Mouse (Mus musculus) MEL (cell line): ENCODE data around the gene Ywhag.

Source experiments
- CHD2 ChIP-seq: IDR thresholded peaks from 2 replicates; pipeline ENCODE4 v1.6.1; 2011; ENCODE audit warnings: low read length, improper control_type of control experiment
- CTCF ChIP-seq, 3 experiments: IDR thresholded peaks in 2 of 3; conservative IDR thresholded peaks in 1 of 3; 2 replicates each; pipeline ENCODE4 v1.5.1; 2011 to 2012; ENCODE audit warnings: low read length in 3 of 3, low read depth in 2 of 3, mild to moderate bottlenecking in 2 of 3, improper control_type of control experiment in 1 of 3, inconsistent platforms in 1 of 3, mixed read lengths in 1 of 3, moderate library complexity in 1 of 3; ENCODE audit not compliant: control insufficient read depth in 1 of 3, insufficient read depth in 1 of 3, poor library complexity in 1 of 3, severe bottlenecking in 1 of 3
- EP300 ChIP-seq, 2 experiments: IDR thresholded peaks; 2 replicates each; pipeline ENCODE4 v1.6.1; 2011; ENCODE audit warnings: improper control_type of control experiment in 2 of 2, low read length in 2 of 2, low read depth in 1 of 2, mild to moderate bottlenecking in 1 of 2
- MXI1 ChIP-seq: IDR thresholded peaks from 2 replicates; pipeline ENCODE4 v1.6.1; 2011; ENCODE audit warnings: mild to moderate bottlenecking, low read depth, low read length, improper control_type of control experiment
- MYC ChIP-seq: IDR thresholded peaks from 2 replicates; pipeline ENCODE4 v1.6.1; 2011; ENCODE audit warnings: low read depth, mild to moderate bottlenecking, low read length, improper control_type of control experiment, moderate library complexity
- POLR2A ChIP-seq, 2 experiments: IDR thresholded peaks; 2 replicates each; pipeline ENCODE4 v1.6.1; 2011 to 2012; ENCODE audit warnings: low read length in 2 of 2, mild to moderate bottlenecking in 2 of 2, control low read depth in 1 of 2, improper control_type of control experiment in 1 of 2, low read depth in 1 of 2, moderate library complexity in 1 of 2; ENCODE audit not compliant: control insufficient read depth in 1 of 2, insufficient read depth in 1 of 2, poor library complexity in 1 of 2
- POLR2AphosphoS2 ChIP-seq: IDR thresholded peaks from 2 replicates; pipeline ENCODE4 v1.6.1; 2011; ENCODE audit warnings: low read length, improper control_type of control experiment
- SIN3A ChIP-seq: IDR thresholded peaks from 2 replicates; pipeline ENCODE4 v1.6.1; 2012; ENCODE audit warnings: low read length, improper control_type of control experiment, inconsistent platforms
- TAL1 ChIP-seq: IDR thresholded peaks from 2 replicates; pipeline ENCODE4 v1.6.1; 2012; ENCODE audit warnings: mild to moderate bottlenecking, inconsistent platforms, low read length, moderate library complexity, mixed read lengths
- TBP ChIP-seq: IDR thresholded peaks from 2 replicates; pipeline ENCODE4 v1.8.0; 2011; ENCODE audit warnings: low read depth, low read length, improper control_type of control experiment
- TCF12 ChIP-seq: IDR thresholded peaks from 2 replicates; pipeline ENCODE4 v1.6.1; 2014; ENCODE audit warnings: low read depth, mild to moderate bottlenecking, inconsistent platforms, low read length, improper control_type of control experiment, moderate library complexity

DNA sequence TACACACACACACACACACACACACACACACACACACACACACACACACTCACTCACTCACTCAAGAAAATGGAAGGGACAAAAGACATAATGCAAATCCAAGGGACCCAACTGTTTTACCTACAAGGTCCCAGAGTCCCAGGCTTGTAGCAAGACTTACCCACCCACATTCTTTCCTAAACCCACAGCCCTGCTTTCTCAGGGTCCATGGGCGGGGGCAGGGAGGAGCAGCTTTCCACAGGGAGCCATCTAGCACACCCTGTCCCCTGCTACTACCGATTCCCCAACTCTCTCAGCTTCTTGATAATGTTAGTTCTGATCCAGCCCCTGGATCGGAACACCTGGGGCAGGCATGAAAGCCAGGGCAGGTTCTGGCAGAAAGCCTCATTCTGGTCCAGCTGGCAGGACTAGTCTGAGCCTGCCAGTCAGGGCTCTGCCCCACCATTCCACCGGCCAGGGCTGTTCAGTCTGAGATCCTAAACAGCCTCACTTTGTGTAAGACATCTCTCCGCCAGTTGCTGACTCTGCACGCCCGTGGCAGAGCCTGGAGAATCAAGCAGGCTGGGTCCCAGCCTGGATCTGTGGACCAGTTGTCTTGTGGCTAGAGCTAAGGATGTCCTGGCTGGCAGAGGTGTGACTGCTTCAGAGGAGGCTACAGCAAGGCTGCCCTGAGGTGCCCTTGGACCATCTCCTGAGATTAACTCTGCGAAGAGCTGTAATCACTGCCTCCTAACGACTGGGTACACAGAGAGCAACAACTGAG is 41.6 kb downstream of the Ywhag start:
- TF ChIP-seq MYC (no peak), TAL1 (no peak), CHD2 (no peak), POLR2A (IDR thresholded peaks at IDR 0.05; ENCODE audit: control insufficient read depth in 1 of 2, insufficient read depth in 1 of 2, low read depth in 1 of 2, low read length in 2 of 2, poor library complexity in 1 of 2) (no peak), CTCF (IDR thresholded peaks at IDR 0.05 in 2 of 3, conservative IDR thresholded peaks at IDR 0.05 in 1 of 3; ENCODE audit: control insufficient read depth in 1 of 3, insufficient read depth in 1 of 3, low read depth in 2 of 3, low read length in 3 of 3, poor library complexity in 1 of 3, severe bottlenecking in 1 of 3) (no peak), POLR2AphosphoS2 (no peak), TCF12 (no peak), EP300 (IDR thresholded peaks at IDR 0.05; ENCODE audit: low read depth in 1 of 2, low read length in 2 of 2) (no peak), TBP (no peak), MXI1 (no peak), SIN3A (no peak)
